Mouse (Mus musculus): Measurements from ENCODE around the gene Sgpp1. TPM values are rescaled to one million over a fixed set of nuclear protein-coding genes. Genes with fewer than 3 reads are reported as not detected.

Sgpp1 gene
- polyA plus RNA-seq, 1 experiment from 2014 or later, result 19.1 TPM

- no peak overlapping the region for H3K27ac ChIP-seq (ENCODE audit: low read depth)
- no peak for ATAC-seq (ENCODE audit: insufficient read depth)
- H3K4me2 ChIP-seq, result no peak overlapping the region
- DNase-seq, result no peak
- no peaks in the 10 kb centered on the region for H3K4me1 ChIP-seq (ENCODE audit: insufficient read depth)
- WGBS, result 80% methylated on average over 5 of the region's 5 CpGs
- H3K9me3 ChIP-seq (ENCODE audit: low read depth, low read length), result no peaks in the 10 kb centered on the region
- no peaks in the 10 kb centered on the region for H3K27me3 ChIP-seq (ENCODE audit: insufficient read depth, low read length)
- H3K9ac ChIP-seq, result no peak overlapping the region
- H3K36me3 ChIP-seq (ENCODE audit: insufficient read depth), result no peaks in the 10 kb centered on the region
- no peak for TF ChIP-seq CTCF (IDR thresholded peaks at IDR 0.05; ENCODE audit: low read depth)
- H3K4me3 ChIP-seq (ENCODE audit: low read depth, low read length), result no peak overlapping the region
These were observed 6.6 kb upstream of the Sgpp1 start for GRCm38 (mm10) chr12:75742101-75742500.

GRCm38 (mm10) chr12:75741273-75741672 lies 5.7 kb upstream of the Sgpp1 start:
- WGBS, result 91% methylated on average over 2 of the region's 2 CpGs

GRCm38 (mm10) chr12:75740451-75740850 lies 4.9 kb upstream of the Sgpp1 start:
- WGBS, result 79% methylated on average over 1 of the region's 1 CpGs
- Histone ChIP-seq H3K27ac (ENCODE audit: low read depth) (no peak overlapping the region), H3K36me3 (ENCODE audit: insufficient read depth) (no peaks in the 10 kb centered on the region), H3K4me1 (ENCODE audit: insufficient read depth) (no peaks in the 10 kb centered on the region), H3K4me2 (no peak overlapping the region), H3K9me3 (ENCODE audit: low read depth, low read length) (no peaks in the 10 kb centered on the region), H3K9ac (no peak overlapping the region), H3K27me3 (ENCODE audit: insufficient read depth, low read length) (no peaks in the 10 kb centered on the region), H3K4me3 (ENCODE audit: low read depth, low read length) (no peak overlapping the region)
- ATAC-seq (ENCODE audit: insufficient read depth), result no peak
- DNase-seq, result no peak
- TF ChIP-seq CTCF (IDR thresholded peaks at IDR 0.05; ENCODE audit: low read depth), result no peak

More at GRCm38 (mm10) chr12:75741273-75741672, 5.7 kb upstream of the Sgpp1 start:
- ATAC-seq (ENCODE audit: insufficient read depth), result no peak
- H3K27me3 ChIP-seq (ENCODE audit: insufficient read depth, low read length), result no peaks in the 10 kb centered on the region
- no peak overlapping the region for H3K4me3 ChIP-seq (ENCODE audit: low read depth, low read length)
- no peak overlapping the region for H3K9ac ChIP-seq
- no peak for TF ChIP-seq CTCF (IDR thresholded peaks at IDR 0.05; ENCODE audit: low read depth)
- H3K9me3 ChIP-seq (ENCODE audit: low read depth, low read length), result no peaks in the 10 kb centered on the region
- no peak for DNase-seq
- H3K27ac ChIP-seq (ENCODE audit: low read depth), result no peak overlapping the region
- no peaks in the 10 kb centered on the region for H3K36me3 ChIP-seq (ENCODE audit: insufficient read depth)
- H3K4me2 ChIP-seq, result no peak overlapping the region
- no peaks in the 10 kb centered on the region for H3K4me1 ChIP-seq (ENCODE audit: insufficient read depth)

GRCm38 (mm10) chr12:75739611-75740010 lies 4.1 kb upstream of the Sgpp1 start:
- ATAC-seq (ENCODE audit: insufficient read depth), result no peak
- H3K4me3 ChIP-seq (ENCODE audit: low read depth, low read length), result no peak overlapping the region
- WGBS, result 31% methylated on average over 2 of the region's 2 CpGs
- no peak overlapping the region for H3K9ac ChIP-seq
- no peaks in the 10 kb centered on the region for H3K4me1 ChIP-seq (ENCODE audit: insufficient read depth)
- H3K9me3 ChIP-seq (ENCODE audit: low read depth, low read length), result no peaks in the 10 kb centered on the region
- no peak for TF ChIP-seq CTCF (IDR thresholded peaks at IDR 0.05; ENCODE audit: low read depth)
- no peaks in the 10 kb centered on the region for H3K36me3 ChIP-seq (ENCODE audit: insufficient read depth)
- no peak overlapping the region for H3K4me2 ChIP-seq
- no peak overlapping the region for H3K27ac ChIP-seq (ENCODE audit: low read depth)
- peak; percentile 61 for DNase-seq
- H3K27me3 ChIP-seq (ENCODE audit: insufficient read depth, low read length), result no peaks in the 10 kb centered on the region

GRCm38 (mm10) chr12:75736296-75736695 lies 767 bp upstream of the Sgpp1 start:
- Histone ChIP-seq H3K27me3 (ENCODE audit: insufficient read depth, low read length) (no peaks in the 10 kb centered on the region), H3K4me3 (ENCODE audit: low read depth, low read length) (no peak overlapping the region), H3K36me3 (ENCODE audit: insufficient read depth) (no peaks in the 10 kb centered on the region), H3K4me1 (ENCODE audit: insufficient read depth) (peaks cover 5% of the 10 kb centered on the region; the same call in 1 of the 2 replicates), H3K9ac (no peak overlapping the region), H3K9me3 (ENCODE audit: low read depth, low read length) (no peaks in the 10 kb centered on the region), H3K27ac (ENCODE audit: low read depth) (no peak overlapping the region), H3K4me2 (peak overlapping the region; percentile 98)
- TF ChIP-seq CTCF (IDR thresholded peaks at IDR 0.05; ENCODE audit: low read depth), result no peak
- WGBS, result 73% methylated on average over 4 of the region's 4 CpGs
- no peak for DNase-seq
- ATAC-seq (ENCODE audit: insufficient read depth), result no peak

GRCm38 (mm10) chr12:75734891-75735245 lies 661 bp downstream of the Sgpp1 start:
- DNase-seq, result no peak

GRCm38 (mm10) chr12:75734167-75734566 lies 1.4 kb downstream of the Sgpp1 start:
- WGBS, result 17% methylated on average over 10 of the region's 10 CpGs
- ATAC-seq (ENCODE audit: insufficient read depth) (no peak), DNase-seq (peak; percentile 54)
- no peak for TF ChIP-seq CTCF (IDR thresholded peaks at IDR 0.05; ENCODE audit: low read depth)
- H3K27ac ChIP-seq (ENCODE audit: low read depth), result no peak overlapping the region
- peak overlapping the region; percentile 98 for H3K4me2 ChIP-seq
- H3K4me1 ChIP-seq (ENCODE audit: insufficient read depth), result peaks cover 7% of the 10 kb centered on the region; the same call in 1 of the 2 replicates
- peak overlapping the region; percentile 60 for H3K4me3 ChIP-seq (ENCODE audit: low read depth, low read length)
- H3K27me3 ChIP-seq (ENCODE audit: insufficient read depth, low read length), result no peaks in the 10 kb centered on the region
- H3K36me3 ChIP-seq (ENCODE audit: insufficient read depth), result no peaks in the 10 kb centered on the region
- H3K9ac ChIP-seq, result peak overlapping the region; percentile 75
- H3K9me3 ChIP-seq (ENCODE audit: low read depth, low read length), result no peaks in the 10 kb centered on the region

More at GRCm38 (mm10) chr12:75734891-75735245, 661 bp downstream of the Sgpp1 start:
- under 1% methylated on average over 17 of the region's 17 CpGs for WGBS
- no peaks in the 10 kb centered on the region for H3K36me3 ChIP-seq (ENCODE audit: insufficient read depth)
- ATAC-seq (ENCODE audit: insufficient read depth), result peak; percentile 22
- peak overlapping the region; percentile 39; the same call in 1 of the 2 replicates for H3K27ac ChIP-seq (ENCODE audit: low read depth)
- no peaks in the 10 kb centered on the region for H3K27me3 ChIP-seq (ENCODE audit: insufficient read depth, low read length)
- H3K9me3 ChIP-seq (ENCODE audit: low read depth, low read length), result no peaks in the 10 kb centered on the region
- peak overlapping the region; percentile 75 for H3K9ac ChIP-seq
- peak overlapping the region; percentile 98 for H3K4me2 ChIP-seq
- H3K4me3 ChIP-seq (ENCODE audit: low read depth, low read length), result peak overlapping the region; percentile 60
- peaks cover 7% of the 10 kb centered on the region; the same call in 1 of the 2 replicates for H3K4me1 ChIP-seq (ENCODE audit: insufficient read depth)
- TF ChIP-seq CTCF (IDR thresholded peaks at IDR 0.05; ENCODE audit: low read depth), result no peak

Measured in lung, embryonic 14.5 days (tissue).